Mouse (Mus musculus) liver, postnatal 0 days (tissue): ENCODE results near the gene Itpr1. TPM values are rescaled to one million over a fixed set of nuclear protein-coding genes. Genes with fewer than 3 reads are reported as not detected.

Source experiments
- ATAC-seq: fragments of 200-750 bp; cut with Nextera tagmentation; 2 replicates; pipeline ENCODE4 v1.8.0; 2017; ENCODE audit warnings: mild to moderate bottlenecking, moderate library complexity
- DNase-seq: peaks from one replicate; pipeline ENCODE4 v3.0.0-alpha.2; 2016
- H3K27ac ChIP-seq: fragments of 300-500 bp; sonication (generic); 2 replicates; pipeline ENCODE4 v1.5.1; 2014; ENCODE audit warnings: antibody characterized with exemption, moderate library complexity, mild to moderate bottlenecking, low read depth
- H3K27me3 ChIP-seq: fragments of 300-500 bp; sonication (generic); 2 replicates; pipeline ENCODE4 v1.6.1; 2014; ENCODE audit warnings: low read length, control low read depth, mixed read lengths; ENCODE audit not compliant: insufficient read depth
- H3K36me3 ChIP-seq: fragments of 300-500 bp; sonication (generic); replicated peaks from 2 replicates; pipeline ENCODE4 v1.6.1; 2014; ENCODE audit warnings: mild to moderate bottlenecking, control low read depth, low read length, moderate library complexity, mixed read lengths; ENCODE audit not compliant: insufficient read depth
- H3K4me1 ChIP-seq: fragments of 300-500 bp; sonication (generic); 2 replicates; pipeline ENCODE4 v1.6.1; 2014; ENCODE audit warnings: antibody characterized with exemption, mild to moderate bottlenecking, control low read depth; ENCODE audit not compliant: insufficient read depth
- H3K4me2 ChIP-seq: fragments of 300-500 bp; sonication (generic); 2 replicates; pipeline ENCODE4 v1.6.1; 2014; ENCODE audit warnings: low read depth, mild to moderate bottlenecking, low read length, moderate library complexity, mixed read lengths
- H3K4me3 ChIP-seq: fragments of 300-500 bp; sonication (generic); 2 replicates; pipeline ENCODE4 v1.5.1; 2014; ENCODE audit warnings: low read depth, low read length
- H3K9ac ChIP-seq: fragments of 300-500 bp; sonication (generic); replicated peaks from 2 replicates; pipeline ENCODE4 v1.6.1; 2014; ENCODE audit warnings: mild to moderate bottlenecking, moderate library complexity
- H3K9me3 ChIP-seq: fragments of 300-500 bp; sonication (generic); 2 replicates; pipeline ENCODE4 v1.6.1; 2016; ENCODE audit warnings: mild to moderate bottlenecking, control low read depth, low read length, mixed read lengths
- CTCF ChIP-seq: sonication (generic); IDR thresholded peaks from 2 replicates; pipeline ENCODE4 v1.5.1; 2016; ENCODE audit warnings: antibody characterized with exemption, low read depth
- EP300 ChIP-seq: IDR thresholded peaks from 2 replicates; pipeline ENCODE4 v1.6.1; 2016; ENCODE audit warnings: antibody characterized with exemption, low read depth, mild to moderate bottlenecking
- WGBS: fragments of 180-500 bp; shearing (Covaris S2); extraction: QIAGEN DNeasy Blood & Tissue Kit; methylation state at CpG from one replicate; pipeline ENCODE4 v1.1.7; 2014; ENCODE audit not compliant: insufficient replicate concordance; 5-methylcytosine and 5-hydroxymethylcytosine counted together
- polyA plus RNA-seq: library from polyadenylated mRNA; unstranded; fragments of >200 nt; fragmentation: Nextera tagmentation; extraction: Ambion mirVana; gene quantifications from 2 replicates; pipeline ENCODE4 v1.2.1, GENCODE M21; 2015

The Itpr1 gene
- polyA plus RNA-seq, 1 experiment from 2014 or later = 2.9 TPM

DNA sequence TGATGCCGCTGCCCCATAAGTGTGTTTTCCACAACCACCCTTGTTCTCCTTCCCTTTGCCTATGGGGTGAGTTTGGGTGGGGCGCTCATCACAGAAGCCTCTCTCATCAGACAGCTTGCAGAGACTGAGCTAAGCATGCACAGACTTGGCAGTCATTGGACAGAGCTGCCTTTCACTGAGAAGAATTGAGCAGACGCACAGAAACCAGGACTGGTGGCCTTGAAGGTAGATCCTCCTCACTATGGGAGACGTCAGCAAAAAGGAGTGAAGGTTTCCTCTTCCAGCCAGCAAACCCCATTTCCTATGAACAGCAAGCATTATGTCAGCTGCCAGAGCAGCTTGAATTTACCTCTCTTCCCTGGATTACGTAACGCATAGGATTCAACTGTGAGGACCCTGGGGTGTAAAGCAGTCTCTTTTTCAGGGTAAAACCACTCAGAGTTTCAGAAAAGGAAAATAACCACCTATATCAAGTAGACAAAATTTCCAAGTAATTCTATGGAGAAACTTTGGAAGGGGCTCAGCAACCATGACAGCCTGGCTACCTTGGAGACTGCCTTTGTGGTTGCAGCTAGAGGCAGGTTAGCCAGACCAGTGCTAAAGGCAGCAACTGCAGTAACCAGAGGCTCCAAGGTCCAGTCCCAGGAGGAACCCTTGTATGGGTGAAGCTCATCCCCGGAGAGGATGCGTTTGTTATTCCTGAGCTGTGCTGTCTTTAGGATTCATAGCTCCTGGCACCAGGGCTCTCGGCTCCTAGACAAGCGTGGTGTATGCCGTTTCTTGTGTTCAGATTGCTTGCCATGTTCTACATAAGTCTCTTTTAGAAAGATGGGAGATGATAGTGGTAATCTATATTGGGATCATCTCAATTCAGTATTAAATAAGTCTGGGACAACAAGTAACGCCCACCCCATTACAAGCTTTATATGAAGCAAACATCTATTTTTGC is 91.0 kb downstream of the Itpr1 start:
- Histone ChIP-seq H3K36me3 (no peaks in the 10 kb centered on the region), H3K4me1 (peaks cover 14% of the 10 kb centered on the region), H3K27me3 (no peaks in the 10 kb centered on the region), H3K4me2 (no peak overlapping the region), H3K9ac (no peak overlapping the region), H3K9me3 (no peaks in the 10 kb centered on the region), H3K27ac (no peak overlapping the region), H3K4me3 (no peak overlapping the region)
- ATAC-seq = no peak
- TF ChIP-seq CTCF (no peak), EP300 (no peak)
- WGBS = 76% methylated on average over 12 of the region's 12 CpGs
- no peak for DNase-seq

- no peaks in the 10 kb centered on the region for H3K27me3 ChIP-seq
- H3K36me3 ChIP-seq = no peaks in the 10 kb centered on the region
- 48% methylated on average over 12 of the region's 12 CpGs for WGBS
- peak; percentile 24 for DNase-seq
- peaks cover 14% of the 10 kb centered on the region for H3K4me1 ChIP-seq
- no peak overlapping the region; the same call in 1 of the 2 replicates for H3K9ac ChIP-seq
- H3K4me3 ChIP-seq = no peak overlapping the region
- peak overlapping the region; percentile 74 for H3K27ac ChIP-seq
- ATAC-seq = peak; percentile 72
- TF ChIP-seq CTCF = no peak
- no peak for TF ChIP-seq EP300
- H3K9me3 ChIP-seq = no peaks in the 10 kb centered on the region
- H3K4me2 ChIP-seq = peak overlapping the region; percentile 44
These were observed 92.4 kb downstream of the Itpr1 start for GRCm38 (mm10) chr6:108305171-108305779.

- 30% methylated on average over 11 of the region's 11 CpGs for WGBS
These were observed 93.3 kb downstream of the Itpr1 start for GRCm38 (mm10) chr6:108306240-108306639.

GRCm38 (mm10) chr6:108306910-108307584 is 94.2 kb downstream of the Itpr1 start:
- peak; percentile 38; the same call in 1 of the 2 replicates for ATAC-seq
- DNase-seq = peak; percentile 32
- Histone ChIP-seq H3K36me3 (no peaks in the 10 kb centered on the region), H3K4me1 (peaks cover 14% of the 10 kb centered on the region), H3K4me2 (peak overlapping the region; percentile 62), H3K9me3 (no peaks in the 10 kb centered on the region), H3K27me3 (no peaks in the 10 kb centered on the region), H3K27ac (peak overlapping the region; percentile 74), H3K4me3 (peak overlapping the region; percentile 28), H3K9ac (no peak overlapping the region)
- 22% methylated on average over 9 of the region's 9 CpGs for WGBS
- no peak for TF ChIP-seq EP300
- TF ChIP-seq CTCF = no peak

More at GRCm38 (mm10) chr6:108306240-108306639, 93.3 kb downstream of the Itpr1 start:
- no peaks in the 10 kb centered on the region for H3K36me3 ChIP-seq
- H3K9me3 ChIP-seq = no peaks in the 10 kb centered on the region
- peaks cover 14% of the 10 kb centered on the region for H3K4me1 ChIP-seq
- ATAC-seq (peak; percentile 44; the same call in 1 of the 2 replicates), DNase-seq (peak; percentile 28)
- H3K27ac ChIP-seq = peak overlapping the region; percentile 74
- H3K4me3 ChIP-seq = peak overlapping the region; percentile 28
- TF ChIP-seq EP300 = no peak
- TF ChIP-seq CTCF = no peak
- peak overlapping the region; percentile 62 for H3K4me2 ChIP-seq
- peak overlapping the region; percentile 31; the same call in 1 of the 2 replicates for H3K9ac ChIP-seq
- H3K27me3 ChIP-seq = no peaks in the 10 kb centered on the region

GRCm38 (mm10) chr6:108307770-108308169 is 94.9 kb downstream of the Itpr1 start:
- peak overlapping the region; percentile 62 for H3K4me2 ChIP-seq
- no peaks in the 10 kb centered on the region for H3K27me3 ChIP-seq
- H3K4me3 ChIP-seq = peak overlapping the region; percentile 28; the same call in 1 of the 2 replicates
- ATAC-seq (no peak), DNase-seq (no peak)
- TF ChIP-seq EP300 = no peak
- H3K36me3 ChIP-seq = no peaks in the 10 kb centered on the region
- WGBS = 87% methylated on average over 6 of the region's 6 CpGs
- H3K4me1 ChIP-seq = peaks cover 14% of the 10 kb centered on the region
- 0 out of 2 replicates have a peak overlapping the region, but pooled peaks have one; percentile 74 for H3K27ac ChIP-seq
- H3K9me3 ChIP-seq = no peaks in the 10 kb centered on the region
- H3K9ac ChIP-seq = no peak overlapping the region
